Mouse (Mus musculus) CH12.LX (cell line): Measurements from ENCODE around the gene Fam170b. TPM values are rescaled to one million over a fixed set of nuclear protein-coding genes. Genes with fewer than 3 reads are reported as not detected.

Experiments used
- DNase-seq: peaks from one replicate; pipeline ENCODE4 v3.0.0-alpha.2; 2013; ENCODE audit errors: extremely low read depth
- H3K27ac ChIP-seq: 2 replicates; pipeline ENCODE4 v1.5.1; 2012; ENCODE audit warnings: low read depth, mild to moderate bottlenecking, control low read depth, moderate library complexity; ENCODE audit not compliant: insufficient read depth
- H3K27me3 ChIP-seq: replicated peaks from 2 replicates; pipeline ENCODE3; 2012; ENCODE audit warnings: inconsistent platforms
- H3K36me3 ChIP-seq, 2 experiments: replicated peaks in 1 of 2; 2 replicates each; pipeline versions ENCODE3 to v1.6.1; 2012; ENCODE audit warnings: inconsistent platforms in 1 of 2, low read length in 1 of 2, mild to moderate bottlenecking in 1 of 2, mixed read lengths in 1 of 2, moderate library complexity in 1 of 2; ENCODE audit not compliant: control insufficient read depth in 1 of 2, insufficient read depth in 1 of 2
- H3K4me1 ChIP-seq, 2 experiments: 2 replicates each; pipeline ENCODE4 v1.6.1; 2012; ENCODE audit warnings: inconsistent platforms in 1 of 2, moderate library complexity in 1 of 2; ENCODE audit not compliant: insufficient read depth in 2 of 2, control insufficient read depth in 1 of 2
- H3K4me2 ChIP-seq: 2 replicates; pipeline ENCODE4 v1.6.1; 2012; ENCODE audit warnings: low read depth, mild to moderate bottlenecking, control low read depth; ENCODE audit not compliant: poor library complexity, insufficient read depth, severe bottlenecking
- H3K4me3 ChIP-seq, 3 experiments: fragments of 150-350 bp in 1 of 3; sonication (generic) in 1 of 3; replicated peaks in 1 of 3; 2 replicates each; pipeline versions ENCODE3 to v1.5.1; 2011 to 2012; ENCODE audit warnings: low read depth in 2 of 3, low read length in 2 of 3, mild to moderate bottlenecking in 2 of 3, moderate library complexity in 2 of 3, control low read depth in 1 of 3, improper control_type of control experiment in 1 of 3, inconsistent platforms in 1 of 3, mixed read lengths in 1 of 3; ENCODE audit not compliant: poor library complexity in 1 of 3
- H3K79me2 ChIP-seq: replicated peaks from 2 replicates; pipeline ENCODE4 v1.6.1; 2012; ENCODE audit warnings: mild to moderate bottlenecking, moderate library complexity; ENCODE audit not compliant: control insufficient read depth, poor library complexity, insufficient read depth, severe bottlenecking; ENCODE audit errors: extremely low read depth
- H3K9ac ChIP-seq: 2 replicates; pipeline ENCODE4 v1.6.1; 2012; ENCODE audit warnings: low read depth, mild to moderate bottlenecking, control low read depth, moderate library complexity; ENCODE audit not compliant: insufficient read depth
- H3K9me3 ChIP-seq: replicated peaks from 2 replicates; pipeline ENCODE3; 2012; ENCODE audit warnings: low read length, inconsistent platforms, mixed read lengths
- BHLHE40 ChIP-seq: IDR thresholded peaks from 2 replicates; pipeline ENCODE4 v1.6.1; 2011; ENCODE audit warnings: mild to moderate bottlenecking, low read depth, low read length, improper control_type of control experiment
- CHD1 ChIP-seq: IDR thresholded peaks from 2 replicates; pipeline ENCODE4 v1.6.1; 2012; ENCODE audit warnings: low read depth, low read length, improper control_type of control experiment, inconsistent platforms
- CHD2 ChIP-seq: IDR thresholded peaks from 2 replicates; pipeline ENCODE4 v1.6.1; 2011; ENCODE audit warnings: low read length, improper control_type of control experiment
- CTCF ChIP-seq, 2 experiments: IDR thresholded peaks in 1 of 2; conservative IDR thresholded peaks in 1 of 2; 2 replicates each; pipeline ENCODE4 v1.5.1; 2011 to 2012; ENCODE audit warnings: low read depth in 2 of 2, low read length in 2 of 2, improper control_type of control experiment in 1 of 2, inconsistent platforms in 1 of 2, mild to moderate bottlenecking in 1 of 2, moderate library complexity in 1 of 2
- E2F4 ChIP-seq: IDR thresholded peaks from 2 replicates; pipeline ENCODE4 v1.6.1; 2011; ENCODE audit warnings: low read depth, low read length, improper control_type of control experiment; ENCODE audit not compliant: insufficient replicate concordance
- EP300 ChIP-seq: IDR thresholded peaks from 2 replicates; pipeline ENCODE4 v1.6.1; 2011; ENCODE audit warnings: low read length, improper control_type of control experiment
- JUN ChIP-seq: IDR thresholded peaks from 2 replicates; pipeline ENCODE4 v1.6.1; 2011; ENCODE audit warnings: low read depth, mild to moderate bottlenecking, low read length, improper control_type of control experiment, moderate library complexity; ENCODE audit not compliant: insufficient read depth
- KAT2A ChIP-seq: IDR thresholded peaks from 2 replicates; pipeline ENCODE4 v1.6.1; 2012; ENCODE audit warnings: low read length, improper control_type of control experiment, inconsistent platforms; ENCODE audit not compliant: insufficient replicate concordance
- MAFK ChIP-seq: IDR thresholded peaks from 2 replicates; pipeline ENCODE4 v1.6.1; 2011; ENCODE audit warnings: low read length, improper control_type of control experiment; ENCODE audit not compliant: insufficient replicate concordance
- MAX ChIP-seq: IDR thresholded peaks from 2 replicates; pipeline ENCODE4 v1.6.1; 2011; ENCODE audit warnings: low read length, improper control_type of control experiment
- MAZ ChIP-seq: IDR thresholded peaks from 2 replicates; pipeline ENCODE4 v1.6.1; 2012; ENCODE audit warnings: low read depth, mild to moderate bottlenecking, inconsistent platforms, low read length, improper control_type of control experiment, moderate library complexity
- MEF2A ChIP-seq: IDR thresholded peaks from 2 replicates; pipeline ENCODE4 v1.6.1; 2014; ENCODE audit warnings: low read depth, mild to moderate bottlenecking, inconsistent platforms, low read length, improper control_type of control experiment, borderline replicate concordance
- MYC ChIP-seq: IDR thresholded peaks from 2 replicates; pipeline ENCODE4 v1.6.1; 2011; ENCODE audit warnings: low read depth, mild to moderate bottlenecking, improper control_type of control experiment, low read length
- NELFE ChIP-seq: IDR thresholded peaks from 2 replicates; pipeline ENCODE4 v1.6.1; 2011; ENCODE audit warnings: low read depth, low read length, improper control_type of control experiment
- NRF1 ChIP-seq: IDR thresholded peaks from 2 replicates; pipeline ENCODE4 v1.6.1; 2014; ENCODE audit warnings: low read depth, mild to moderate bottlenecking, inconsistent platforms, low read length, improper control_type of control experiment, moderate library complexity
- RAD21 ChIP-seq: IDR thresholded peaks from 2 replicates; pipeline ENCODE4 v1.6.1; 2011; ENCODE audit warnings: low read depth, mild to moderate bottlenecking, low read length, improper control_type of control experiment, moderate library complexity
- SIN3A ChIP-seq: IDR thresholded peaks from 2 replicates; pipeline ENCODE4 v1.6.1; 2012; ENCODE audit warnings: low read length, improper control_type of control experiment, inconsistent platforms
- SMC3 ChIP-seq: IDR thresholded peaks from 2 replicates; pipeline ENCODE4 v1.6.1; 2011; ENCODE audit warnings: low read depth, low read length, improper control_type of control experiment
- TCF12 ChIP-seq: IDR thresholded peaks from 2 replicates; pipeline ENCODE4 v1.6.1; 2014; ENCODE audit warnings: low read depth, mild to moderate bottlenecking, inconsistent platforms, low read length, improper control_type of control experiment
- UBTF ChIP-seq: IDR thresholded peaks from 2 replicates; pipeline ENCODE4 v1.6.1; 2012; ENCODE audit warnings: low read depth, mild to moderate bottlenecking, inconsistent platforms, low read length, improper control_type of control experiment, moderate library complexity
- USF1 ChIP-seq: IDR thresholded peaks from 2 replicates; pipeline ENCODE4 v1.6.1; 2014; ENCODE audit warnings: low read depth, mild to moderate bottlenecking, inconsistent platforms, low read length, improper control_type of control experiment
- ZC3H11A ChIP-seq: IDR thresholded peaks from 2 replicates; pipeline ENCODE4 v1.6.1; 2012; ENCODE audit warnings: low read depth, mild to moderate bottlenecking, inconsistent platforms, low read length, improper control_type of control experiment
- ZKSCAN1 ChIP-seq: IDR thresholded peaks from 2 replicates; pipeline ENCODE4 v1.6.1; 2012; ENCODE audit warnings: low read depth, inconsistent platforms, low read length, improper control_type of control experiment, borderline replicate concordance
- ZMIZ1 ChIP-seq: IDR thresholded peaks from 2 replicates; pipeline ENCODE4 v1.6.1; 2012; ENCODE audit warnings: low read depth, mild to moderate bottlenecking, inconsistent platforms, low read length, improper control_type of control experiment
- ZNF384 ChIP-seq: IDR thresholded peaks from 2 replicates; pipeline ENCODE4 v1.6.1; 2012; ENCODE audit warnings: low read depth, low read length, improper control_type of control experiment, inconsistent platforms
- dilution Hi-C: fragments of 300-500 bp; cut with MboI; formaldehyde crosslinking; loops from 2 replicates; pipeline ENCODE4 v1.14.3; 2020; ENCODE audit warnings: low sequenced_read_pairs; ENCODE audit not compliant: extremely low pct_unique_long_range_greater_than_20kb, extremely low pct_ligation_motif_present
- in situ Hi-C: fragments of 300-500 bp; cut with MboI; formaldehyde crosslinking; loops from 3 replicates; pipeline ENCODE4 v1.14.3; 2019; ENCODE audit warnings: low sequenced_read_pairs, low pct_ligation_motif_present, low pct_unique_long_range_greater_than_20kb, mixed read lengths
- polyA plus RNA-seq: library from polyadenylated mRNA; unstranded; fragments of >175 nt; gene quantifications from 2 replicates; pipeline ENCODE4 v1.2.1, GENCODE M21; 2012; ENCODE audit warnings: low read depth; ENCODE audit not compliant: insufficient read length
- total RNA-seq, 2 experiments: library from RNA; depleted of rRNA; stranded (reverse); fragments of 300-350 nt in 1 of 2; fragments of >200 nt in 1 of 2; gene quantifications; 2 replicates each; pipeline ENCODE4 v1.2.3; 2012 to 2014

Gene Fam170b
- total and polyA plus RNA-seq, 3 experiments = not detected

DNA sequence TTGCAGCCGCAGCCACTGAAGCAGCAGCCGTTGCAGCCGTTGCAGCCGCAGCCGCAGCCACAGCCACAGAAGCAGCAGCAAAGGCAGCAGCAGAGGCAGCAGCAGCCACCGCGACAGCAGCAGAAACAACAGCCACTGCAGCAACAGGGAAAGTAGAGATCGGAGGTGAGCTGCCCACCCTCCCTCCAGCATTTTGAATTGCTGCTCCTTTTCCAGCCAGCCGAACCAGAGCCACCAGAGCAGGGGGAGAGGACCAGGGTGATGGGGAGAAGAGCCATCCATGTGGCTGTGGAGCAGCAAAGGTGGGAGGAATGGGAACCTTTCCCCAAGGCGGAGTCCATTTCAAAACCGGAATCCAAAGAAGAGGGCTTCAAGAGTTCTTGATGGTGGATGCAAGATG is 2.4 kb downstream of the Fam170b start:
- no peak for TF ChIP-seq UBTF
- TF ChIP-seq NELFE = no peak
- TF ChIP-seq RAD21 = no peak
- TF ChIP-seq BHLHE40 = no peak
- TF ChIP-seq E2F4 = no peak
- no peak for TF ChIP-seq JUN
- TF ChIP-seq SIN3A = no peak
- TF ChIP-seq EP300 = no peak
- no peak for TF ChIP-seq USF1
- TF ChIP-seq TCF12 = no peak
- no peak for TF ChIP-seq MEF2A
- TF ChIP-seq MAX = no peak
- TF ChIP-seq CHD2 = no peak
- no peak for TF ChIP-seq MYC
- TF ChIP-seq KAT2A = no peak
- no peak for TF ChIP-seq ZKSCAN1
- H3K79me2 ChIP-seq = no peaks in the 10 kb centered on the region
- in situ Hi-C loops (no loop called here), dilution Hi-C loops (no loop called here)
- no peak for DNase-seq
- H3K9ac ChIP-seq = no peak overlapping the region
- no peak overlapping the region for H3K4me2 ChIP-seq
- H3K4me1 ChIP-seq = peaks cover 0 to 11% of the 10 kb centered on the region in 2 experiments; a peak in 2 of 4 replicates
- H3K9me3 ChIP-seq = no peaks in the 10 kb centered on the region
- H3K4me3 ChIP-seq = no peak overlapping the region
- H3K27ac ChIP-seq = no peak overlapping the region
- H3K36me3 ChIP-seq = no peaks in the 10 kb centered on the region
- H3K27me3 ChIP-seq = peaks cover 5% of the 10 kb centered on the region

DNA sequence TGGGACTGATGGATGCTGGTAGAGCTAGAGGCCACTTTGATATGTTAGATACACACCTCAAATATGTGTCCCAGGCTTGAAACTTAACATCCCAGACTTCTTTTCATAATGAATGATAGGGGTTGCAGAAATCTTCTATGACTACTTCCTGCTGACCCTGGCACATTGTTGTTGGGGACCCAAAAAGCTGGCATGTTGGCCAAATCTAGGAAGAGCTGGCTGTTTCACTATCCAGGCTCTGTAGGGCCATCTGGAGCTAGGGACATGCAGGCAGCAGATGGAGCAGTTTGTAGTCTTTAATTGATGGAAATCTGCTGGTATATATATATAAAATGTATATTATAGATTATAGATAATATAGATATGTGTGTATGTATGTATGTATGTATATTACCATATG is 8.3 kb downstream of the Fam170b start:
- Histone ChIP-seq H3K9ac (no peak overlapping the region), H3K4me1 (no peaks in the 10 kb centered on the region), H3K79me2 (no peaks in the 10 kb centered on the region), H3K27ac (no peak overlapping the region), H3K36me3 (no peaks in the 10 kb centered on the region), H3K4me3 (no peak overlapping the region), H3K27me3 (peaks cover 7% of the 10 kb centered on the region), H3K4me2 (no peak overlapping the region), H3K9me3 (no peaks in the 10 kb centered on the region)
- TF ChIP-seq JUN = no peak
- no peak for TF ChIP-seq MAFK
- TF ChIP-seq RAD21 = no peak
- no peak for TF ChIP-seq CHD1
- no peak for TF ChIP-seq TCF12
- no peak for TF ChIP-seq NELFE
- TF ChIP-seq KAT2A = no peak
- no peak for TF ChIP-seq CTCF (conservative IDR thresholded peaks at IDR 0.05 in 1 of 2, IDR thresholded peaks at IDR 0.05 in 1 of 2; ENCODE audit: low read depth in 2 of 2, low read length in 2 of 2)
- TF ChIP-seq CHD2 = no peak
- no peak for TF ChIP-seq NRF1
- TF ChIP-seq ZMIZ1 = no peak
- TF ChIP-seq ZC3H11A = no peak
- no peak for TF ChIP-seq USF1
- TF ChIP-seq SMC3 = no peak
- no peak for TF ChIP-seq ZNF384
- TF ChIP-seq E2F4 = no peak
- TF ChIP-seq MAZ = no peak
- in situ Hi-C loops (no loop called here), dilution Hi-C loops (no loop called here)
- no peak for DNase-seq
